Mouse (Mus musculus) left cerebral cortex, adult 9 months (tissue): ENCODE results near the gene Gm13102.
"Not testable (repeated sequence)": the region's sequence is repeated elsewhere in the genome, so short reads cannot be mapped to it uniquely, and the experiment has no call there.

ENCODE experiments used
- DNase-seq, 2 experiments: peaks; one replicate each; pipeline ENCODE4 v3.0.0; 2022; ENCODE audit warnings: low spot score in 2 of 2

Gene Gm13102

GRCm38 (mm10) chr4:144106174-144106573 is at the start of gene Gm13102:
TSS of gene Gm13102 (plus strand) at chr4:144106474.
- DNase-seq: not testable (repeated sequence)

- not testable (repeated sequence) for DNase-seq
Measured at GRCm38 (mm10) chr4:144058826-144059225, 47.4 kb upstream of the Gm13102 start, which contains the start of gene Pramel4. TSS of gene Pramel4 (plus strand) at chr4:144059126.
